8 mouse cellular contexts compared by ENCODE assay signal in genomic region chr9:75407803-75408202, GRCm38 (mm10). TPM values are rescaled to one million over a fixed set of nuclear protein-coding genes. Genes with fewer than 3 reads are reported as not detected.
DNase-seq lines count a peak whose midpoint lies in the region; ATAC-seq and TF ChIP-seq lines count a peak whose summit lies in the region.

No protein-coding gene starts in this region.

- peak overlapping the region; percentile 73 for H3K4me2 ChIP-seq in heart, embryonic 11.5 days
- peak overlapping the region; percentile 77; the same call in 1 of the 2 replicates for H3K4me2 ChIP-seq in lung, postnatal 0 days (replicated peaks; ENCODE audit: low read depth, low read length)

- TF ChIP-seq EP300 in lung, postnatal 0 days (IDR thresholded peaks at IDR 0.05): no peak

- no peak for TF ChIP-seq CTCF in E14TG2a.4 (conservative IDR thresholded peaks at IDR 0.05; ENCODE audit: low read length)
- TF ChIP-seq CTCF in lung, postnatal 0 days (IDR thresholded peaks at IDR 0.05): no peak

- H3K9me3 ChIP-seq in E14TG2a.4 (ENCODE audit: low read length): no peaks in the 10 kb centered on the region
- no peaks in the 10 kb centered on the region for H3K9me3 ChIP-seq in heart, embryonic 11.5 days (replicated peaks; ENCODE audit: control insufficient read depth, low read length)
- H3K9me3 ChIP-seq in lung, postnatal 0 days (ENCODE audit: low read length): no peaks in the 10 kb centered on the region

- DNase-seq in A20 (ENCODE audit: low read depth, low spot score): peak; percentile 35
- peak; percentile 30 for DNase-seq in embryo, embryonic 9.5 days (ENCODE audit: extremely low spot score)
- peak; percentile 57 for DNase-seq in kidney, postnatal 10 days
- DNase-seq in lung, postnatal 0 days (ENCODE audit: low spot score): peak; percentile 73
- DNase-seq in right cerebral cortex, postnatal 25 days: peak; percentile 53
- no peak for DNase-seq in layer of hippocampus, postnatal 14 days (ENCODE audit: low spot score in 2 of 2)

- no peak for ATAC-seq in heart, embryonic 11.5 days (replicated peaks; ENCODE audit: insufficient number of reproducible peaks, low FRiP score, low TSS enrichment)
- ATAC-seq in lung, postnatal 0 days: no peak

- H3K27me3 ChIP-seq in E14TG2a.4 (ENCODE audit: insufficient read depth, low read length): no peaks in the 10 kb centered on the region
- H3K27me3 ChIP-seq in heart, embryonic 11.5 days (ENCODE audit: control insufficient read depth, insufficient read depth, low read length): no peaks in the 10 kb centered on the region
- no peaks in the 10 kb centered on the region for H3K27me3 ChIP-seq in lung, postnatal 0 days (replicated peaks; ENCODE audit: insufficient read depth, low read length)

- H3K9ac ChIP-seq in heart, embryonic 11.5 days (ENCODE audit: low read depth, low read length): peak overlapping the region; percentile 49; the same call in 1 of the 2 replicates
- H3K9ac ChIP-seq in lung, postnatal 0 days (replicated peaks; ENCODE audit: low read depth): no peak overlapping the region

- WGBS in heart, embryonic 11.5 days (ENCODE audit: insufficient replicate concordance): 7% methylated on average over 10 of the region's 10 CpGs
- WGBS in lung, postnatal 0 days: 11% methylated on average over 10 of the region's 10 CpGs

- H3K4me3 ChIP-seq in E14TG2a.4 (replicated peaks; ENCODE audit: low read length): peak overlapping the region; percentile 91
- H3K4me3 ChIP-seq in heart, embryonic 11.5 days (ENCODE audit: low read depth, low read length): peak overlapping the region; percentile 92
- H3K4me3 ChIP-seq in lung, postnatal 0 days (ENCODE audit: low read depth, low read length): 0 out of 2 replicates have a peak overlapping the region, but pooled peaks have one; percentile 72

- H3K4me1 ChIP-seq in E14TG2a.4 (replicated peaks; ENCODE audit: low read depth, low read length): peaks cover 86% of the 10 kb centered on the region
- peaks cover 27% of the 10 kb centered on the region for H3K4me1 ChIP-seq in heart, embryonic 11.5 days (ENCODE audit: control insufficient read depth, insufficient read depth, low read length)
- peaks cover 17% of the 10 kb centered on the region for H3K4me1 ChIP-seq in lung, postnatal 0 days (ENCODE audit: insufficient read depth, low read depth, low read length)

- peaks cover 16% of the 10 kb centered on the region for H3K36me3 ChIP-seq in E14TG2a.4 (ENCODE audit: insufficient read depth, low read length)
- no peaks in the 10 kb centered on the region for H3K36me3 ChIP-seq in heart, embryonic 11.5 days (ENCODE audit: control insufficient read depth, insufficient read depth, low read length)
- no peaks in the 10 kb centered on the region for H3K36me3 ChIP-seq in lung, postnatal 0 days (ENCODE audit: insufficient read depth, low read length)

- no peak overlapping the region for H3K27ac ChIP-seq in heart, embryonic 11.5 days (ENCODE audit: low read depth, low read length)
- H3K27ac ChIP-seq in lung, postnatal 0 days (ENCODE audit: low read length): peak overlapping the region; percentile 38

RNA-seq across cellular contexts. Expression of gene Mapk6, which starts 2.0 kb away (rescaled TPM):
- 70.0 and 77.5 TPM in 2 replicates for polyA plus RNA-seq in heart, embryonic 11.5 days (2014; fragmentation: Nextera tagmentation; extraction: Ambion mirVana)
- polyA plus RNA-seq in lung, postnatal 0 days (2015; fragmentation: Nextera tagmentation; extraction: Ambion mirVana): 28.0 and 30.5 TPM in 2 replicates
- 10 to 100 TPM; 40.6 to 42.1 TPM for total RNA-seq in layer of hippocampus, postnatal 14 days (2021)

RNA-seq across cellular contexts. Expression of gene Leo1, which starts 33.5 kb away (rescaled TPM):
- polyA plus RNA-seq in heart, embryonic 11.5 days (2014; fragmentation: Nextera tagmentation; extraction: Ambion mirVana): 33.5 and 36.0 TPM in 2 replicates
- polyA plus RNA-seq in lung, postnatal 0 days (2015; fragmentation: Nextera tagmentation; extraction: Ambion mirVana): 17.0 and 19.3 TPM in 2 replicates
- 10 to 100 TPM; 23.6 to 23.7 TPM for total RNA-seq in layer of hippocampus, postnatal 14 days (2021)

Comparison
In these comparisons a context has a peak if more than half of its experiments do, and no peak if none do; other contexts are left out.
1. DNase-seq: peak in A20 (single experiment), embryo, embryonic 9.5 days (single experiment), kidney, postnatal 10 days (single experiment), lung, postnatal 0 days (single experiment) and right cerebral cortex, postnatal 25 days (single experiment); none in layer of hippocampus, postnatal 14 days (0 of 2).
2. Peak in every context shown above with its lines, with median percentiles within 50 percentile points of each other: H3K4me3 ChIP-seq.